Mouse (Mus musculus): ENCODE data around the gene Numa1. TPM values are rescaled to one million over a fixed set of nuclear protein-coding genes. Genes with fewer than 3 reads are reported as not detected.

The Numa1 gene
- 69.6 and 110 TPM in 2 replicates for polyA plus RNA-seq (2014; fragmentation: Nextera tagmentation; extraction: Ambion mirVana)

GRCm38 (mm10) chr7:101933751-101934240 is at the start of gene Numa1, which contains the start of gene Lrrc51:
Numa1 (plus strand) TSS chr7:101934111.
Lrrc51 (minus strand) TSS chr7:101933895.
- WGBS: 1% methylated on average over 40 of the region's 40 CpGs
- peak within 1 kb of the TSS; percentile 89 for H3K4me3 ChIP-seq (ENCODE audit: low read length)
- H3K36me3 ChIP-seq (ENCODE audit: control insufficient read depth, insufficient read depth, low read length): 0 out of 2 replicates have a peak, but pooled peaks cover 2% of the 10 kb centered on the region
- H3K27ac ChIP-seq (ENCODE audit: low read depth, low read length): peak within 1 kb of the TSS; percentile 77
- peak within 1 kb of the TSS; percentile 65 for H3K4me2 ChIP-seq (replicated peaks; ENCODE audit: low read depth, low read length)
- ATAC-seq (ENCODE audit: low FRiP score, low TSS enrichment): peak; percentile 99
- H3K27me3 ChIP-seq (ENCODE audit: control insufficient read depth, insufficient read depth, low read length): no peaks in the 10 kb centered on the region
- H3K9ac ChIP-seq (ENCODE audit: low read depth, low read length): peak within 1 kb of the TSS; percentile 84
- no peaks in the 10 kb centered on the region for H3K9me3 ChIP-seq (ENCODE audit: control insufficient read depth, low read length)
- peaks cover 10% of the 10 kb centered on the region; the same call in 1 of the 2 replicates for H3K4me1 ChIP-seq (ENCODE audit: control insufficient read depth, insufficient read depth, low read length)

GRCm38 (mm10) chr7:101884160-101884559 is 49.8 kb upstream of the Numa1 start:
- WGBS: 99% methylated on average over 4 of the region's 4 CpGs
- Histone ChIP-seq H3K9ac (ENCODE audit: low read depth, low read length) (no peak overlapping the region), H3K4me1 (ENCODE audit: control insufficient read depth, insufficient read depth, low read length) (0 out of 2 replicates have a peak, but pooled peaks cover 4% of the 10 kb centered on the region), H3K4me3 (ENCODE audit: low read length) (no peak overlapping the region), H3K27ac (ENCODE audit: low read depth, low read length) (no peak overlapping the region), H3K9me3 (ENCODE audit: control insufficient read depth, low read length) (no peaks in the 10 kb centered on the region), H3K36me3 (ENCODE audit: control insufficient read depth, insufficient read depth, low read length) (no peaks in the 10 kb centered on the region), H3K4me2 (replicated peaks; ENCODE audit: low read depth, low read length) (no peak overlapping the region), H3K27me3 (ENCODE audit: control insufficient read depth, insufficient read depth, low read length) (no peaks in the 10 kb centered on the region)
- ATAC-seq (ENCODE audit: low FRiP score, low TSS enrichment): no peak

GRCm38 (mm10) chr7:101886274-101886673 is 47.6 kb upstream of the Numa1 start:
- WGBS: 87% methylated on average over 6 of the region's 6 CpGs
- no peak for ATAC-seq (ENCODE audit: low FRiP score, low TSS enrichment)
- H3K9me3 ChIP-seq (ENCODE audit: control insufficient read depth, low read length): no peaks in the 10 kb centered on the region
- no peaks in the 10 kb centered on the region for H3K36me3 ChIP-seq (ENCODE audit: control insufficient read depth, insufficient read depth, low read length)
- H3K27me3 ChIP-seq (ENCODE audit: control insufficient read depth, insufficient read depth, low read length): no peaks in the 10 kb centered on the region
- H3K4me1 ChIP-seq (ENCODE audit: control insufficient read depth, insufficient read depth, low read length): 0 out of 2 replicates have a peak, but pooled peaks cover 4% of the 10 kb centered on the region
- H3K4me3 ChIP-seq (ENCODE audit: low read length): no peak overlapping the region
- H3K4me2 ChIP-seq (replicated peaks; ENCODE audit: low read depth, low read length): no peak overlapping the region
- H3K9ac ChIP-seq (ENCODE audit: low read depth, low read length): no peak overlapping the region
- H3K27ac ChIP-seq (ENCODE audit: low read depth, low read length): no peak overlapping the region

GRCm38 (mm10) chr7:101888460-101888859 is 45.5 kb upstream of the Numa1 start:
- ATAC-seq (ENCODE audit: low FRiP score, low TSS enrichment): no peak
- H3K27ac ChIP-seq (ENCODE audit: low read depth, low read length): no peak overlapping the region
- no peaks in the 10 kb centered on the region for H3K36me3 ChIP-seq (ENCODE audit: control insufficient read depth, insufficient read depth, low read length)
- H3K27me3 ChIP-seq (ENCODE audit: control insufficient read depth, insufficient read depth, low read length): no peaks in the 10 kb centered on the region
- WGBS: 87% methylated on average over 4 of the region's 4 CpGs
- no peaks in the 10 kb centered on the region for H3K4me1 ChIP-seq (ENCODE audit: control insufficient read depth, insufficient read depth, low read length)
- H3K4me3 ChIP-seq (ENCODE audit: low read length): no peak overlapping the region
- H3K9ac ChIP-seq (ENCODE audit: low read depth, low read length): no peak overlapping the region
- no peaks in the 10 kb centered on the region for H3K9me3 ChIP-seq (ENCODE audit: control insufficient read depth, low read length)
- H3K4me2 ChIP-seq (replicated peaks; ENCODE audit: low read depth, low read length): no peak overlapping the region

GRCm38 (mm10) chr7:101895695-101896094 is 38.2 kb upstream of the Numa1 start:
- Histone ChIP-seq H3K4me3 (ENCODE audit: low read length) (peak overlapping the region; percentile 59), H3K27me3 (ENCODE audit: control insufficient read depth, insufficient read depth, low read length) (no peaks in the 10 kb centered on the region), H3K27ac (ENCODE audit: low read depth, low read length) (peak overlapping the region; percentile 47; the same call in 1 of the 2 replicates), H3K36me3 (ENCODE audit: control insufficient read depth, insufficient read depth, low read length) (peaks cover 6% of the 10 kb centered on the region; the same call in 1 of the 2 replicates), H3K9me3 (ENCODE audit: control insufficient read depth, low read length) (no peaks in the 10 kb centered on the region), H3K4me2 (replicated peaks; ENCODE audit: low read depth, low read length) (peak overlapping the region; percentile 30), H3K9ac (ENCODE audit: low read depth, low read length) (peak overlapping the region; percentile 44), H3K4me1 (ENCODE audit: control insufficient read depth, insufficient read depth, low read length) (0 out of 2 replicates have a peak, but pooled peaks cover 5% of the 10 kb centered on the region)
- WGBS: 36% methylated on average over 9 of the region's 9 CpGs
- ATAC-seq (ENCODE audit: low FRiP score, low TSS enrichment): no peak

- Histone ChIP-seq H3K9ac (ENCODE audit: low read depth, low read length) (peak overlapping the region; percentile 44), H3K36me3 (ENCODE audit: control insufficient read depth, insufficient read depth, low read length) (peaks cover 6% of the 10 kb centered on the region; the same call in 1 of the 2 replicates), H3K4me2 (replicated peaks; ENCODE audit: low read depth, low read length) (peak overlapping the region; percentile 47), H3K27ac (ENCODE audit: low read depth, low read length) (peak overlapping the region; percentile 83), H3K9me3 (ENCODE audit: control insufficient read depth, low read length) (no peaks in the 10 kb centered on the region), H3K27me3 (ENCODE audit: control insufficient read depth, insufficient read depth, low read length) (no peaks in the 10 kb centered on the region), H3K4me1 (ENCODE audit: control insufficient read depth, insufficient read depth, low read length) (0 out of 2 replicates have a peak, but pooled peaks cover 5% of the 10 kb centered on the region), H3K4me3 (ENCODE audit: low read length) (peak overlapping the region; percentile 59)
- WGBS: under 1% methylated on average over 57 of the region's 57 CpGs
- peak; percentile 98 for ATAC-seq (ENCODE audit: low FRiP score, low TSS enrichment)
Measured at GRCm38 (mm10) chr7:101896104-101897066, 37.5 kb upstream of the Numa1 start.

DNA sequence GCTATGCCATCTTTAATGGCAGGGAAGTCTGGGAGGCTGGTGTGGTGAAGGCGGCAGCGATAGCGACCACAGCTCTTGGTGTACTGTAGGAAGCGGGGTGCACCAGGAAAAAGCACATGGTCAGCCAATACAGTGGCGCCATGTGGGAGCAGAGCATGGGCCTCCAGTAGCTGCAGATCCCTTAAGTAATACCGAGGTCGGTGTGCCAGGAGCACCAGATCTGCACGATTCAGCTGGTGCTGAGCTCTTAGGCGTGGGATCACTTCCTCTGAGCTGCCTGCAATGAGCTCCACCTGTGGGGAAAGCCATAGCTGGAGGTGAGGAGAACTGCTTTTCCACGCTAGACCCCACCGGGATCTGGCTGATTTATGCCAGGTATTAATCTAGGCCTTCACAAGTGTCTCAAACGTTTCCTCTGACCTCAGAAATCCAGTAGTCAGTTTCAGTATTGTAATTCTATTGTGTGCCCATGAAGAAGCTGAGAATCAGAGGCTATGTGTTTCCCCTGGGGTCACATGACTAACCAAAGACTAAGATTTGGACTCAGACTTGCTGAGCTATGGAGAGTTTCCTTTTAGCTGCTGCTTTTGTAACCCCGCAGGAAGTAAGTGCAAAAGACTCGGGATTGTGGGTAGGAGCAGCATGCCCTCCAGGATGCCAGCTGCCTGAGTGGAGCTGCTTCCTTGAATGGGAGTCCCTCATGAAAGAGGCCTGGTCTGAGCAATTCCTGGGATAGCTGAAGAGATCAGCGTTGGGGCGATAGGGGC is 33.4 kb upstream of the Numa1 start:
- Histone ChIP-seq H3K27ac (ENCODE audit: low read depth, low read length) (no peak overlapping the region), H3K4me1 (ENCODE audit: control insufficient read depth, insufficient read depth, low read length) (0 out of 2 replicates have a peak, but pooled peaks cover 7% of the 10 kb centered on the region), H3K36me3 (ENCODE audit: control insufficient read depth, insufficient read depth, low read length) (peaks cover 6% of the 10 kb centered on the region; the same call in 1 of the 2 replicates), H3K27me3 (ENCODE audit: control insufficient read depth, insufficient read depth, low read length) (no peaks in the 10 kb centered on the region), H3K9me3 (ENCODE audit: control insufficient read depth, low read length) (0 out of 2 replicates have a peak, but pooled peaks cover 3% of the 10 kb centered on the region), H3K9ac (ENCODE audit: low read depth, low read length) (0 out of 2 replicates have a peak overlapping the region, but pooled peaks have one; percentile 4), H3K4me3 (ENCODE audit: low read length) (no peak overlapping the region), H3K4me2 (replicated peaks; ENCODE audit: low read depth, low read length) (no peak overlapping the region)
- WGBS: 88% methylated on average over 16 of the region's 16 CpGs
- ATAC-seq (ENCODE audit: low FRiP score, low TSS enrichment): no peak

GRCm38 (mm10) chr7:101901969-101902368 is 31.9 kb upstream of the Numa1 start:
- Histone ChIP-seq H3K27ac (ENCODE audit: low read depth, low read length) (no peak overlapping the region), H3K4me1 (ENCODE audit: control insufficient read depth, insufficient read depth, low read length) (peaks cover 12% of the 10 kb centered on the region), H3K4me3 (ENCODE audit: low read length) (no peak overlapping the region), H3K9me3 (ENCODE audit: control insufficient read depth, low read length) (0 out of 2 replicates have a peak, but pooled peaks cover 3% of the 10 kb centered on the region), H3K27me3 (ENCODE audit: control insufficient read depth, insufficient read depth, low read length) (no peaks in the 10 kb centered on the region), H3K36me3 (ENCODE audit: control insufficient read depth, insufficient read depth, low read length) (peaks cover 6% of the 10 kb centered on the region; the same call in 1 of the 2 replicates), H3K9ac (ENCODE audit: low read depth, low read length) (no peak overlapping the region), H3K4me2 (replicated peaks; ENCODE audit: low read depth, low read length) (no peak overlapping the region)
- 94% methylated on average over 10 of the region's 10 CpGs for WGBS
- ATAC-seq (ENCODE audit: low FRiP score, low TSS enrichment): no peak

All from kidney, embryonic 14.5 days (tissue).